Mouse (Mus musculus) hindbrain, embryonic 16.5 days (tissue): ENCODE measurements at regions not wholly inside any gene's neighbourhood (a gene's known extent, or its start where the extent isn't known, plus 50 kb on each side); places are given as distances from the start of the nearest gene placed in this dataset.

Experiments used
- ATAC-seq: fragments of 200-750 bp; cut with Nextera tagmentation; 2 replicates; pipeline ENCODE4 v1.8.0; 2017; ENCODE audit warnings: moderate TSS enrichment, moderate library complexity
- H3K27ac ChIP-seq: fragments of 300-500 bp; sonication (generic); 2 replicates; pipeline ENCODE4 v1.5.1; 2014; ENCODE audit warnings: low read depth, mild to moderate bottlenecking, control low read depth, low read length, moderate library complexity
- H3K27me3 ChIP-seq: fragments of 300-500 bp; sonication (generic); replicated peaks from 2 replicates; pipeline ENCODE4 v1.6.1; 2014; ENCODE audit warnings: low read length; ENCODE audit not compliant: control insufficient read depth, insufficient read depth
- H3K36me3 ChIP-seq: fragments of 300-500 bp; sonication (generic); 2 replicates; pipeline ENCODE4 v1.6.1; 2014; ENCODE audit warnings: mild to moderate bottlenecking, low read length, moderate library complexity, mixed read lengths; ENCODE audit not compliant: control insufficient read depth, insufficient read depth
- H3K4me1 ChIP-seq: fragments of 300-500 bp; sonication (generic); 2 replicates; pipeline ENCODE4 v1.6.1; 2014; ENCODE audit warnings: low read depth, low read length; ENCODE audit not compliant: control insufficient read depth, insufficient read depth
- H3K4me2 ChIP-seq: fragments of 300-500 bp; sonication (generic); 2 replicates; pipeline ENCODE4 v1.6.1; 2014; ENCODE audit warnings: mild to moderate bottlenecking, low read length, control low read depth, moderate library complexity
- H3K4me3 ChIP-seq: fragments of 300-500 bp; sonication (generic); 2 replicates; pipeline ENCODE4 v1.5.1; 2014; ENCODE audit warnings: mild to moderate bottlenecking, low read length, control low read depth, moderate library complexity
- H3K9ac ChIP-seq: fragments of 300-500 bp; sonication (generic); 2 replicates; pipeline ENCODE4 v1.6.1; 2014; ENCODE audit warnings: low read depth, mild to moderate bottlenecking, control low read depth, low read length, moderate library complexity
- H3K9me3 ChIP-seq: fragments of 300-500 bp; sonication (generic); 2 replicates; pipeline ENCODE4 v1.6.1; 2014; ENCODE audit warnings: mild to moderate bottlenecking, low read length, moderate library complexity; ENCODE audit not compliant: control insufficient read depth
- whole genome bisulfite sequencing: fragments of 180-500 bp; shearing (Covaris S2); extraction: QIAGEN DNeasy Blood & Tissue Kit; methylation state at CpG from one replicate; pipeline ENCODE4 v1.1.7; 2014; 5-methylcytosine and 5-hydroxymethylcytosine counted together

- H3K4me2 ChIP-seq = no peak overlapping the region
- no peaks in the 10 kb centered on the region for H3K9me3 ChIP-seq
- H3K27ac ChIP-seq = no peak overlapping the region
- 31% methylated on average over 5 of the region's 5 CpGs for WGBS
- H3K4me1 ChIP-seq = no peaks in the 10 kb centered on the region
- no peak for ATAC-seq
- no peak overlapping the region for H3K4me3 ChIP-seq
- no peaks in the 10 kb centered on the region; the same call in 1 of the 2 replicates for H3K27me3 ChIP-seq
- no peaks in the 10 kb centered on the region for H3K36me3 ChIP-seq
- H3K9ac ChIP-seq = no peak overlapping the region
These were observed 224.8 kb downstream of the Rplp1 start for GRCm38 (mm10) chr9:61689516-61689915.

- Histone ChIP-seq H3K4me3 (no peak overlapping the region), H3K27me3 (no peaks in the 10 kb centered on the region), H3K4me1 (peaks cover 3% of the 10 kb centered on the region; the same call in 1 of the 2 replicates), H3K4me2 (no peak overlapping the region), H3K9me3 (no peaks in the 10 kb centered on the region), H3K36me3 (no peaks in the 10 kb centered on the region), H3K27ac (no peak overlapping the region), H3K9ac (no peak overlapping the region)
- 73% methylated on average over 4 of the region's 4 CpGs for WGBS
- no peak for ATAC-seq
These were observed 230.8 kb downstream of the Rplp1 start for GRCm38 (mm10) chr9:61683557-61683956.

- H3K9ac ChIP-seq = no peak overlapping the region
- no peak overlapping the region for H3K27ac ChIP-seq
- H3K9me3 ChIP-seq = no peaks in the 10 kb centered on the region
- H3K4me2 ChIP-seq = no peak overlapping the region
- H3K36me3 ChIP-seq = no peaks in the 10 kb centered on the region
- 89% methylated on average over 5 of the region's 5 CpGs for WGBS
- peaks cover 3% of the 10 kb centered on the region; the same call in 1 of the 2 replicates for H3K4me1 ChIP-seq
- no peak overlapping the region for H3K4me3 ChIP-seq
- ATAC-seq = no peak
- H3K27me3 ChIP-seq = no peaks in the 10 kb centered on the region
These were observed 231.5 kb downstream of the Rplp1 start for GRCm38 (mm10) chr9:61682744-61683259.

- Histone ChIP-seq H3K27me3 (no peaks in the 10 kb centered on the region), H3K9me3 (no peaks in the 10 kb centered on the region), H3K4me1 (peaks cover 3% of the 10 kb centered on the region; the same call in 1 of the 2 replicates), H3K9ac (no peak overlapping the region), H3K4me2 (no peak overlapping the region), H3K4me3 (no peak overlapping the region), H3K36me3 (no peaks in the 10 kb centered on the region), H3K27ac (no peak overlapping the region)
- 81% methylated on average over 4 of the region's 4 CpGs for WGBS
- no peak for ATAC-seq
These were observed 232.0 kb downstream of the Rplp1 start for GRCm38 (mm10) chr9:61682316-61682715.

GRCm38 (mm10) chr9:61681406-61681805 lies 232.9 kb downstream of the Rplp1 start:
- Histone ChIP-seq H3K36me3 (no peaks in the 10 kb centered on the region), H3K9ac (no peak overlapping the region), H3K27ac (no peak overlapping the region), H3K27me3 (no peaks in the 10 kb centered on the region), H3K4me2 (no peak overlapping the region), H3K4me1 (peaks cover 3% of the 10 kb centered on the region; the same call in 1 of the 2 replicates), H3K4me3 (no peak overlapping the region), H3K9me3 (no peaks in the 10 kb centered on the region)
- ATAC-seq = no peak
- WGBS = 63% methylated on average over 5 of the region's 5 CpGs

GRCm38 (mm10) chr9:61680911-61681311 lies 233.4 kb downstream of the Rplp1 start:
- no peak overlapping the region for H3K27ac ChIP-seq
- H3K9ac ChIP-seq = no peak overlapping the region
- WGBS = 37% methylated on average over 6 of the region's 6 CpGs
- ATAC-seq = no peak
- no peaks in the 10 kb centered on the region for H3K27me3 ChIP-seq
- no peak overlapping the region for H3K4me2 ChIP-seq
- H3K4me1 ChIP-seq = peaks cover 3% of the 10 kb centered on the region; the same call in 1 of the 2 replicates
- no peaks in the 10 kb centered on the region for H3K9me3 ChIP-seq
- no peak overlapping the region for H3K4me3 ChIP-seq
- H3K36me3 ChIP-seq = no peaks in the 10 kb centered on the region

GRCm38 (mm10) chr9:61679686-61680085 lies 234.7 kb downstream of the Rplp1 start:
- H3K27ac ChIP-seq = no peak overlapping the region
- H3K4me2 ChIP-seq = no peak overlapping the region
- H3K27me3 ChIP-seq = no peaks in the 10 kb centered on the region
- no peaks in the 10 kb centered on the region for H3K36me3 ChIP-seq
- H3K4me1 ChIP-seq = peaks cover 3% of the 10 kb centered on the region; the same call in 1 of the 2 replicates
- H3K4me3 ChIP-seq = no peak overlapping the region
- ATAC-seq = no peak
- no peaks in the 10 kb centered on the region for H3K9me3 ChIP-seq
- WGBS = 92% methylated on average over 6 of the region's 6 CpGs
- H3K9ac ChIP-seq = no peak overlapping the region

GRCm38 (mm10) chr9:61677603-61678002 lies 236.7 kb downstream of the Rplp1 start:
- no peak overlapping the region for H3K4me2 ChIP-seq
- no peaks in the 10 kb centered on the region for H3K27me3 ChIP-seq
- WGBS = 69% methylated on average over 3 of the region's 3 CpGs
- H3K4me3 ChIP-seq = no peak overlapping the region
- H3K27ac ChIP-seq = no peak overlapping the region
- H3K36me3 ChIP-seq = no peaks in the 10 kb centered on the region
- no peak overlapping the region for H3K9ac ChIP-seq
- H3K4me1 ChIP-seq = peaks cover 3% of the 10 kb centered on the region; the same call in 1 of the 2 replicates
- H3K9me3 ChIP-seq = no peaks in the 10 kb centered on the region
- no peak for ATAC-seq

GRCm38 (mm10) chr9:61677037-61677436 lies 237.3 kb downstream of the Rplp1 start:
- no peaks in the 10 kb centered on the region for H3K9me3 ChIP-seq
- H3K27ac ChIP-seq = no peak overlapping the region
- peaks cover 3% of the 10 kb centered on the region; the same call in 1 of the 2 replicates for H3K4me1 ChIP-seq
- no peaks in the 10 kb centered on the region for H3K36me3 ChIP-seq
- ATAC-seq = no peak
- H3K4me3 ChIP-seq = no peak overlapping the region
- no peaks in the 10 kb centered on the region for H3K27me3 ChIP-seq
- no peak overlapping the region for H3K4me2 ChIP-seq
- 65% methylated on average over 11 of the region's 11 CpGs for WGBS
- no peak overlapping the region for H3K9ac ChIP-seq
